Mouse (Mus musculus): ENCODE measurements around the gene Cd209c. TPM values are rescaled to one million over a fixed set of nuclear protein-coding genes. Genes with fewer than 3 reads are reported as not detected.

Gene Cd209c
- total RNA-seq (2021) (not detected), polyA plus RNA-seq (2012; rRNA removed) (0.29 and 0.38 TPM in 2 replicates)
- long read RNA-seq, result 0 reads

GRCm38 (mm10) chr8:3954646-3955045 is at the start of gene Cd209c:
Gene Cd209c (minus strand): TSS chr8:3954746.
- DNase-seq, result no peak

GRCm38 (mm10) chr8:3994219-3994618 is 39.7 kb upstream of the Cd209c start:
- no peak for DNase-seq

- DNase-seq, result peak; percentile 3
These were observed 1.5 kb upstream of the Cd209c start for GRCm38 (mm10) chr8:3956037-3956436.

- no peak for DNase-seq
These were observed 14.5 kb downstream of the Cd209c start for GRCm38 (mm10) chr8:3940023-3940422.

- DNase-seq, result no peak
These were observed 27.8 kb downstream of the Cd209c start, which contains the start of gene Cd209b for GRCm38 (mm10) chr8:3926744-3927143. Gene Cd209b (minus strand): TSS chr8:3926844.

Other genes with a start within 250 kb of the Cd209c start
- under 1 TPM in 1 of 2 experiments, not detected in 1; 0.24 TPM for gene Clec4g, start 234.1 kb downstream of the Cd209c start, total RNA-seq (2021)
- 0.08 TPM in 1 of 2 replicates, not detected in the other for gene Clec4g, start 234.1 kb downstream of the Cd209c start, polyA plus RNA-seq (2012; rRNA removed)
- under 1 TPM; 0.90 to 0.92 TPM for gene Cd209a, start 205.8 kb downstream of the Cd209c start, total RNA-seq (2021)
- 0.19 TPM in 1 of 2 replicates, not detected in the other for gene Cd209a, start 205.8 kb downstream of the Cd209c start, polyA plus RNA-seq (2012; rRNA removed)
- gene Cd209e, start 100.4 kb downstream of the Cd209c start, total RNA-seq (2021), result not detected
- not detected in 2 replicates for gene Cd209e, start 100.4 kb downstream of the Cd209c start, polyA plus RNA-seq (2012; rRNA removed)
- 1 to 10 TPM; 1.3 TPM for gene Cd209d, start 76.2 kb downstream of the Cd209c start, total RNA-seq (2021)
- 0.30 TPM in 1 of 2 replicates, not detected in the other for gene Cd209d, start 76.2 kb downstream of the Cd209c start, polyA plus RNA-seq (2012; rRNA removed)
- gene Cd209b, start 27.9 kb downstream of the Cd209c start, total RNA-seq (2021), result 1 to 10 TPM; 1.2 to 3.4 TPM
- 0.09 and 0.41 TPM in 2 replicates for gene Cd209b, start 27.9 kb downstream of the Cd209c start, polyA plus RNA-seq (2012; rRNA removed)
- gene Cd209f, start 151.1 kb upstream of the Cd209c start, total RNA-seq (2021), result 1 to 10 TPM; 1.1 to 4.0 TPM
- 1.9 and 5.5 TPM in 2 replicates for gene Cd209f, start 151.1 kb upstream of the Cd209c start, polyA plus RNA-seq (2012; rRNA removed)
- 1 to 10 TPM in 1 of 2 experiments, under 1 TPM in 1; 0.72 to 1.8 TPM for gene Cd209g, start 179.4 kb upstream of the Cd209c start, total RNA-seq (2021)
- 2.3 and 4.6 TPM in 2 replicates for gene Cd209g, start 179.4 kb upstream of the Cd209c start, polyA plus RNA-seq (2012; rRNA removed)
- gene Evi5l, start 211.8 kb upstream of the Cd209c start, total RNA-seq (2021), result 10 to 100 TPM; 33.8 to 38.2 TPM
- 25.2 and 33.8 TPM in 2 replicates for gene Evi5l, start 211.8 kb upstream of the Cd209c start, polyA plus RNA-seq (2012; rRNA removed)

Data from adrenal gland, adult 2 months (tissue).